Mouse (Mus musculus) left cerebral cortex, postnatal 25 days (tissue): ENCODE data around the gene Cox10. TPM values are rescaled to one million over a fixed set of nuclear protein-coding genes. Genes with fewer than 3 reads are reported as not detected.

Experiments used
- DNase-seq, 2 experiments: peaks; one replicate each; pipeline ENCODE4 v3.0.0; 2022; ENCODE audit warnings: low spot score in 2 of 2, mixed read lengths in 1 of 2
- intact Hi-C: fragments of 180-260 bp; cut with DNase I; formaldehyde crosslinking; loops from one replicate; pipeline ENCODE4 v1.15.1; 2025
- total RNA-seq, 2 experiments: library from RNA; stranded (reverse); gene quantifications; 2 replicates each; pipeline ENCODE4 v1.2.3; 2021

Cox10 gene
- total RNA-seq, 2 experiments from 2014 or later: 26.6 to 27.4 TPM

DNA sequence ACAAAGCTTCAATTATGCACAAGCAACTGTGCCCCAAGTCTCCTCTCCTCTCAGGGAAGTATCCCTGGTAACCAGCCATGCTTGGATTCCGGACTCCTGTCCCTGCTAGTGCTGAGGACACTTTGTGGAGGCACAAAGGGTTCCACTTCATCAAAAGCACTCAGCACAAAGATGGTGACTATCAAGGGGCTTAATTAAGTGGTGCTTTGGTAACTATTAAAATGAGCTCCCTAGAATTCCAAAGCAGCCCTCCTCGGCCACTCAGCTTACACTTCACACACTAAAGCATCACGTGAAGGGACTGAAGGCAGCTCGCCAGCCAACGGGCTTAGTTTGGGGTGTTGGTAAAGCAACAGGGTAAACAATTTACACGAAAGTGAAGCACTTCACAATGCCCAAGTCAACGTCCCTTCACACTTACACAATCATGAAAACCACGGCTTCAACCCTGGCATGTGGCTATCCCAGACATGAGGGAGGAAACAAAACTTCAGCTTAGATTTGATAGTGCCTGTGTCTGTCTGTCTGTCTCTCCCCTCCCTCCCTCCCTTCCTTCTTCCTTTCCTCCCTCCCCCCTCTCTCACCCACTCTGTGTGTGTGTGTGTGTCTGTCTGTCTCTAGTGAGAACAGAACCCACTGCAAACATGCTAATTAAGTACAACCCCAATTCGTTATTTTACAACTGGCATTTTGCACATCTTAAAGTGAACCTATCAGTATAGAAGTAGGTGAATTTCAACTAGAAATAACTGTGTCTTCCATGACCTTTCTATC, 27.9 kb downstream of the Cox10 start:
- intact Hi-C loops: no loop called here
- DNase-seq: peak; percentile 14 to 38

- intact Hi-C loops: no loop called here
- DNase-seq: no peak
Measured at GRCm38 (mm10) chr11:64047432-64047831, 31.8 kb downstream of the Cox10 start.

DNA sequence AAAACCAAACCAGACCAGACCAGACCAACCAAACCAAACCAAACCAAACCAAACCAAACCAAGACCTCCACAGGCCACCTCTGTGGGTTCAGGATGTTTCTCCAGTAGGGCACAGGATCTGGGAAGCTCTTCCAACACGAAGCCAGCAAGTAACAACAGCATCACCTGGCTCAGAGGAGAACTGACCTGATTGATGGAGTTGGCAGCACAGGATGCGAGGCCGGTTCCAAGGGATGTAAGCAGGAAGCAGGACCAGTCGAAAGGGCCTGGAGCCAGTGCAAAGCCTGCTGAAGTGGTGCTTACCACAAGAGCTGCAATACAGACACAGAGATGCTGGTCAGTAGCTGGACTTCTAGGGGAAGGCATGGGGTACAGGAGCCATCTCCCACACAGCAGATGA, 34.2 kb downstream of the Cox10 start:
- intact Hi-C loops: no loop called here
- DNase-seq: no peak

GRCm38 (mm10) chr11:64044024-64044423, 35.2 kb downstream of the Cox10 start:
- peak in 1 of 2 experiments; percentile 17 for DNase-seq
- intact Hi-C loops: no loop called here

GRCm38 (mm10) chr11:64041281-64041680, 38.0 kb downstream of the Cox10 start:
- intact Hi-C loops: no loop called here
- no peak for DNase-seq

DNA sequence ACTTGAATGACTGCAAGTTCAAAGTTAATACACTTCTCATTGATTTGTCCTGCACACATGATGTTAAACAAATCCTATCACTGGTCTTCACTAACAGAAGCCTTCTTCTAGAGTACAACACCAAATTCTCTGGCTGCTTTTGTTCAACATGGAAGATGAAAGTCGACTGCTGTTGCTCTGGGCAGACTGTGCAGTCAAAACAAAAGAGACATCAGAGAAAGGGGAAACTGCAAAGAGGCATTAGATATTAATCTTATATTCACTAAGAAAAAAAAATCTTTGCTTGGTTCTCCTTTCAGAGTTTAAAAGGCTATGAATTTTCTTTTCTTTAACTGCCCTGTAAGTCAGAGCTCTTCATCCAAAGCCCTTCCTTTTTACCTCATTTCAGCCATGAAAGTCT, 39.7 kb downstream of the Cox10 start:
- no peak for DNase-seq
- intact Hi-C loops: no loop called here

DNA sequence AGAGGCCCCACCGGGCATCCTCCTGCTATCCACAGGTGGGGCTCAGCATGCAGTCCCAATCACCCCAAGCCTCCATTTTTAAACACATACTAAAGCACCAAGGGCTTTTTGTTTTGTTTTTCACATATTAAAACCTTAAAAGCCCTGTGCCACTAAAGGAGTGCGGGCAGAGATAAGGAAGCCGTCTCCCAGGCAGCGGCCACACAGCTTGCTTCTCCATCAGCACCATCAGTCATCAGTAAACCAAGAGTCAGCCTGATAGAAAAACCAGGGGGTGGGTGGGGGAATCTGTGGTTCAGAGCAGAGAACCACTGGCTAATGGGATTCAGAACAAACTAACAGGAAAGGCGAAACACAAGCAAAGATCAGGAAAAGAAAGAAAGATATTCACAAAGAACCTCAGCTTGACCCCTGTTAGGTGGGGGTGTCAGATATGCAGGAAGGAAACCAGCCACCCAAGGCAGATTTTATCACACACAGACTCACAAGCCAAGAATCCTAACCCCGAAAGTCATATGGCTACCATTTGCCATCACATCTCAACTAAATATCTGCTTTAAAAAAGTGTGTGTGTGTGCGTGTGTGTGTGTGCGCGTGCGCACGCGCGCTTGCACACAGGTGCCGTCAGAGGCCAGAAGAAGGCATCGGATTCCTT, 41.7 kb downstream of the Cox10 start:
- intact Hi-C loops: no loop called here

DNA sequence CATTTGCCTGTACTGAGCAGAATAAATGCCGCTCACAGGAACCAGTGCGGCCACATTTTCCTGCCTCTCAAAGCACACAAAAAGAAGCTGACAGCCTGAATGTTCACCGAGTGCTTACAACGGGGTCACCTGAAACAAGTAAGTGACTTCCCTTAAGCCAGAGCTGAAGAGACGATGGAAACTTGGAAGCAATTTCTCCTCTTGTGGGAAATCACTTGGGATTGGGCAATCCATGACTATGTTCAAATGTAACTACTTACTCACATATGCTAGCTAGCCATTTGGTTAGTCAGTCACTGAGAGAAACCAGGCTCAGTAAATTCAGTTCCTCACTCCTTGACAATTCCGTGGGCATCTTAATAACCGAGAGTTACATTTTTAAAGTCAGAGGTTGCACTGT, 43.0 kb downstream of the Cox10 start:
- DNase-seq: no peak
- intact Hi-C loops: no loop called here

More for the DNA sequence above, 41.7 kb downstream of the Cox10 start:
- DNase-seq: no peak

GRCm38 (mm10) chr11:64035709-64036108, 43.6 kb downstream of the Cox10 start:
- intact Hi-C loops: no loop called here
- no peak for DNase-seq

DNA sequence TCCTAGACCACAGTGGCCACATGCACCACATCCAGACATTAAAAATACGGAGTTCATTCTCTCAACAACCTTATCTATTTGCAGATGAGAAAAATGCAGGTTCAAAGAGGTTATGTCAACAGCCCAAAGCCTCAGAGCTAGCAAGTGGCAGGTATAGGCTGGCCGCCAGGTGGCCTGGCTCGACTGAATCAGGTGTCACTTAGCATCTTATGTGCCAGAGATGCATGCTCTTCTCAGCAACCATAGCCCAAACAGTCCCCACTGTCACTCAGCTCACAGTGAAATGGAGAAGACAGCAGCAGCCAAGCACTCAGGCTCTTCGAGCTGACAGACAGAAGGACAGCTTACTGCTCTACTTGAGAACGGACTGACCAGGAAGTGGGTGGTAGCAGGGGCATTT, 44.6 kb downstream of the Cox10 start:
- no peak for DNase-seq
- intact Hi-C loops: no loop called here

- intact Hi-C loops: no loop called here
Measured at GRCm38 (mm10) chr11:64027423-64027822, 51.8 kb downstream of the Cox10 start.

DNA sequence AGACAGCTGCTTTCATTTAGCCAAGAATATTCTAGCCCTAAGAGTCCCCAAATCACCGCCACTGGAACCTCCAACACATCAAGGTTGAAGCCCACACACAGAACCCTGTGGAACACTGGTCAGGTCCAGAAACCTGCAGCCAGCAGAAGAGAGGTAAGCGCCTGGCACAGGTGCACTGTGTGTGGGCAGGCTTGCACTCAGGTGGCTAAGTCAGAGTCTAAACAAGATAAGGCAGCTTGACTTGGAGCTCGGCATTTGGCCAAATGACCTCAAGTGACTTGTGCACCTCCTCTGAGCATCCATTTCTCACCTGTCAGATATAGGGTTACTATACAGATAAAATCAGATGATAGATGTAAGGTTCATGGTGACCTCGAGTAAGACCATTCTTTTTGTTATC, 53.4 kb downstream of the Cox10 start:
- no peak for DNase-seq
- intact Hi-C loops: no loop called here

More at GRCm38 (mm10) chr11:64027423-64027822, 51.8 kb downstream of the Cox10 start:
- DNase-seq: no peak

DNA sequence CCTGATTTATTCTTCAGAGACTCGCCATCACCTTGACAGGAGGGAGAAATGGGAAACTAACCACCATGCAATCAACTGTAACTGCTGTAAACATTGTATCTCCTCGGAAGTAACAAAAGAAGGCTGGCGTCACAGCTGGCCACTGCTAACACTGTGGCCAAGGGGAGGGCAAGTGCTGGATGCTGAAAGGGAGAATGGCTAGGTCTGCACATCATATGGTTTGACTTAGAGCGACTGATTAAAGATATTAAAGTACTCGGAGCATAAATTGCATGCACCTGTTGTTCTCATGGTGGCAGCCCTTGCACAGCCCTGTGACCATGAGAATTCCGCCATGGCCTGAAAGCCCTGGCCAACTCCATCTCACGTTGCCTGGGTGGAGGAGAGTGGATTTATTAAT, 54.7 kb downstream of the Cox10 start:
- DNase-seq: no peak
- intact Hi-C loops: no loop called here

GRCm38 (mm10) chr11:64023380-64023981, 55.8 kb downstream of the Cox10 start:
- intact Hi-C loops: no loop called here
- no peak for DNase-seq

DNA sequence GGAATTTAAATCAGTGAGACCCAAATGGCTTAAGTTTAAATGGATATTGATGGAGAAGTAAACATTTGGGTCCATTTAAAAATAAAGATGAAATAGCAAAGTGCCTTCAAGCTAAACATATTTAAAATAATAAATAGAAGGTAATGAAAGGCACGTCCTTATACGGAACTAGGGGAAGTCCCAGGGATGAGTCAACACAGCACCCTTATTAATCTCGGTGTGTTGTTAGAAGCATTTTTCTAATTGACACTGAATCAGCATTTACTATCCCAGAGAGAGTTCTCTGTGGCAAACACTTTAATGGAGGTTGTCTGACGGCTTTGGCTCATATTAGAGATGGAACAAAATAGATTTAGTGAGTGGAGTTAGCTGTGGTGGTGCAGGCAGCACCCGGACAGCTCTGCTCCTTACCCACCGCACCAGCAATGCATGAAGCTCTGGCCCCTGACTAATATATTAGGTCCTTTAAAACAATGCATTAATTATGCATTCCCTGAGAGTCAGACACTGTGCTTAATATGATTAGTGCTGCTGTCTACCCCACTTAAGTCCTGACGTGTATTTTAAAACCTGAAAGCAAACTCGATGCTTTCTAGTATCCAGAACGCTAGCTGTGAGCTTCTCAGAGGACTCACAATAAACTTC, 56.7 kb downstream of the Cox10 start:
- no peak for DNase-seq
- intact Hi-C loops: no loop called here

- intact Hi-C loops: no loop called here
- no peak for DNase-seq
Measured at GRCm38 (mm10) chr11:64019235-64019634, 60.0 kb downstream of the Cox10 start.

- intact Hi-C loops: no loop called here
- DNase-seq: no peak
Measured at GRCm38 (mm10) chr11:64018165-64018564, 61.1 kb downstream of the Cox10 start.

DNA sequence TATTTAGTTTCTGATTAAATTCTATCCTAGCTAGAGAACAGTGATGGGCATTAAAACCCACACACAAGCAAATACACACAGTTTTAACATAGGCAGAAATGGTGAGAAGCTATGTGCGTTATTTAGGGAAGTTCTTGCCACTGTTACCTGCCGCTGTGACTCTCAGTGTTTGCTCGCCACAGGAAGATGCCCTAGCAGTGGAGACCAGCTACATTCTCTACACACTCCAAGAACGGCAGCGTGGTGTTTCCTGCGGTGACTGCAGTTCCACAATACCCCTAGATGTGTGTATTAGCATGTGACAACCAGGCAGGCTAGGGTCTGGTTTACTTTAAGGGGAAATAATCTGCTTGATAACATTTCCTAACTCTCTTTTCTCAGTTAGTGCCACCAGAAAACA, 64.0 kb downstream of the Cox10 start:
- intact Hi-C loops: no loop called here

DNA sequence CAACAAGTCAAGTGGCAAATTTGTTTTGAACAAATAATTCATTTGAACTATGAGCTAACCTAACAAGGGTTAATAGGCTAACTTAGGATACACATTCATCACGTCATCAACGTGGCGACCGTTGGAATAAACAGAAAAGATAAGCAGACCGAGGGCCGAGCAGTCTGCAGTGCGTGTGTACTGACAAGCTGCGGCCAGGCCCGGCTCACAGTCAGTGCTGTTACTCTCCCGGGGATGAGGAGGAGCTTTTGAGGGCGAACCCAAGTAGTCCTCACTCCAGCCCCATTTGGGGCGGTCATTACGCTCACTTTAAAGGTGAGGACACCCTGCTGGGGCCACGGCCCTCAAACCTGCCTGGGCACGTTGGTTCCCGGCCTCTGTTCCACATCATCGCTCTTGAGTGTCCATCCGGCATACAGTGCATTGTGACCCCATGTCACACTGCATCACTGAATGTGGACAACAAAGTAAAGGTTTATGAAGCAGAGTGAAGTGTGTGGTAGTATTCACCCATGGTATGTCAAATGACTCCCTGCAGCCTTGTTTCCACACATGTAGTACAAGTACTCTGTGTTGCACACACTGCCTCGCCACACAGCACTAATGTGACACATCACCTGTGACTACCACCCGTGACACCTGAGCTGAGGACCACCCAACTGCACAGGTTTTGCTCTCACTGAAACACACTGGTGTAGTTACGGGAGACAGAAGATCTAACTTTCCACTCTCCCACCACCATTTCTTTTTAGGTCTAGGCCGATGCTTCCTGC, 68.4 kb downstream of the Cox10 start:
- intact Hi-C loops: no loop called here
- DNase-seq: no peak

More for the DNA sequence above, 64.0 kb downstream of the Cox10 start:
- no peak for DNase-seq

DNA sequence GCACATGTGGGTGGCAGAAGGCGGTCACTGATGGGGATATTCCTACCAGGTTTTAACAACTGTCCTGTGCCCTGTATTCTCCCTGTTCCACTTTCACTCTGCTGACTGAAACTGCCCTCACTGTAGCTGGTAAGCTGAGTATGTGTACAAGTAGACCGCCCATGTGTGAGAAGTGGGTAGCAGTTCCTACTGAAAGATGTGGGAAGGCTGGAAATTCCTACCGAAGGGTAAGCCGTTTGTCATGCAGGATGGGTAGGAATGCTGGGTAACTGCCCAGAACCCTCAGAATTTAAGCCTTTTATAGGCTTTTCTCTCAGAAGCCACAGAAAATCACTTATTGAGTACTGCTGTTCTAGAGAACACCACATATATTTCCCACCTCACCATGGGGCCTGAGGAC, 75.1 kb downstream of the Cox10 start:
- peak; percentile 9 to 84 for DNase-seq
- intact Hi-C loops: no loop called here
